Mouse (Mus musculus) ES-Bruce4 (cell line): ENCODE measurements around the gene Il17rd.

Experiments used
- CTCF ChIP-seq: IDR thresholded peaks from one replicate; pipeline ENCODE4 v1.8.1; 2011; ENCODE audit warnings: low read depth, low read length
- EP300 ChIP-seq: IDR thresholded peaks from 2 replicates; pipeline ENCODE4 v1.6.1; 2011; ENCODE audit warnings: low read depth, low read length; ENCODE audit not compliant: insufficient read depth
- POLR2A ChIP-seq: IDR thresholded peaks from one replicate; pipeline ENCODE4 v1.8.1; 2011; ENCODE audit warnings: low read length; ENCODE audit not compliant: insufficient read depth

GRCm38 (mm10) chr14:27102720-27103119 is 64.0 kb downstream of the Il17rd start:
- TF ChIP-seq POLR2A, result no peak
- no peak for TF ChIP-seq CTCF
- TF ChIP-seq EP300, result 0 out of 2 replicates have a peak, but pooled peaks have one; percentile 8
